Mouse (Mus musculus): ENCODE measurements around the gene Rbm14.

- TF ChIP-seq GATA1 (IDR thresholded peaks at IDR 0.05; ENCODE audit: borderline replicate concordance, low read length) (no peak), FLI1 (IDR thresholded peaks at IDR 0.05; ENCODE audit: low read length) (no peak)
These were observed 24.7 kb upstream of the Rbm14 start for GRCm38 (mm10) chr19:4836096-4836495.

Measured in megakaryocyte, embryonic 14.5 days (primary cell).